Mouse (Mus musculus) kidney, embryonic 14.5 days (tissue): ENCODE data around the gene Slc35b2. TPM values are rescaled to one million over a fixed set of nuclear protein-coding genes. Genes with fewer than 3 reads are reported as not detected.

ENCODE experiments used
- polyA plus RNA-seq: library from polyadenylated mRNA; unstranded; fragments of >200 nt; fragmentation: Nextera tagmentation; extraction: Ambion mirVana; gene quantifications from 2 replicates; pipeline ENCODE4 v1.2.1, GENCODE M21; 2014

The Slc35b2 gene
- polyA plus RNA-seq, 1 experiment from 2014 or later, result 140 TPM

Other genes with a start within 250 kb of the Slc35b2 start
- gene Cdc5l, start 130.1 kb upstream of the Slc35b2 start, polyA plus RNA-seq, result 69.3 and 73.5 TPM in 2 replicates
- 0.46 and 0.76 TPM in 2 replicates for gene Spats1, start 88.5 kb upstream of the Slc35b2 start, polyA plus RNA-seq
- gene Aars2, start 57.0 kb upstream of the Slc35b2 start, polyA plus RNA-seq, result 11.8 and 18.5 TPM in 2 replicates
- gene Tcte1, start 40.4 kb upstream of the Slc35b2 start, polyA plus RNA-seq, result 0.61 and 0.70 TPM in 2 replicates
- gene Tmem151b, start 14.2 kb upstream of the Slc35b2 start, polyA plus RNA-seq, result 1.7 and 2.0 TPM in 2 replicates
- gene Nfkbie, start 8.2 kb upstream of the Slc35b2 start, polyA plus RNA-seq, result 3.5 and 4.8 TPM in 2 replicates
- gene Hsp90ab1, start 9.4 kb downstream of the Slc35b2 start, polyA plus RNA-seq, result 1,653 and 1,961 TPM in 2 replicates
- gene Slc29a1, start 35.7 kb downstream of the Slc35b2 start, polyA plus RNA-seq, result 61.4 and 83.5 TPM in 2 replicates
- 4.2 and 5.1 TPM in 2 replicates for gene Mymx, start 38.2 kb downstream of the Slc35b2 start, polyA plus RNA-seq
- gene Capn11, start 95.5 kb downstream of the Slc35b2 start, polyA plus RNA-seq, result 0.10 TPM in 1 of 2 replicates, not detected in the other
- gene Mrpl14, start 122.4 kb downstream of the Slc35b2 start, polyA plus RNA-seq, result 154 and 192 TPM in 2 replicates
- 23.1 and 28.0 TPM in 2 replicates for gene Tmem63b, start 123.0 kb downstream of the Slc35b2 start, polyA plus RNA-seq
- gene 1600014C23Rik, start 170.0 kb downstream of the Slc35b2 start, polyA plus RNA-seq, result 0.62 TPM in 1 of 2 replicates, not detected in the other